Mouse (Mus musculus) kidney, postnatal 0 days (tissue): Measurements from ENCODE around the gene Rbbp5. TPM values are rescaled to one million over a fixed set of nuclear protein-coding genes. Genes with fewer than 3 reads are reported as not detected.
A peak's percentile ranks its signal among the peaks of the same experiment; 100 is the strongest.

ENCODE experiments used
- ATAC-seq: fragments of 200-750 bp; cut with Nextera tagmentation; replicated peaks from 2 replicates; pipeline ENCODE4 v1.8.0; 2017; ENCODE audit warnings: low read depth, moderate number of reproducible peaks, moderate TSS enrichment, moderate library complexity; ENCODE audit not compliant: low FRiP score
- DNase-seq: peaks from one replicate; pipeline ENCODE4 v3.0.0-alpha.2; 2016; ENCODE audit warnings: low spot score
- H3K27ac ChIP-seq: fragments of 300-500 bp; sonication (generic); 2 replicates; pipeline ENCODE4 v1.5.1; 2014; ENCODE audit warnings: mild to moderate bottlenecking
- H3K27me3 ChIP-seq: fragments of 300-500 bp; sonication (generic); 2 replicates; pipeline ENCODE4 v1.6.1; 2014; ENCODE audit warnings: low read length, mixed read lengths; ENCODE audit not compliant: insufficient read depth
- H3K36me3 ChIP-seq: fragments of 300-500 bp; sonication (generic); 2 replicates; pipeline ENCODE4 v1.6.1; 2014; ENCODE audit warnings: low read length, mixed read lengths; ENCODE audit not compliant: insufficient read depth
- H3K4me1 ChIP-seq: fragments of 300-500 bp; sonication (generic); replicated peaks from 2 replicates; pipeline ENCODE4 v1.6.1; 2014; ENCODE audit warnings: antibody characterized with exemption, low read length, mixed read lengths; ENCODE audit not compliant: insufficient read depth
- H3K4me2 ChIP-seq: fragments of 300-500 bp; sonication (generic); 2 replicates; pipeline ENCODE4 v1.6.1; 2014; ENCODE audit warnings: mild to moderate bottlenecking, low read length, moderate library complexity, mixed read lengths
- H3K4me3 ChIP-seq: fragments of 300-500 bp; sonication (generic); replicated peaks from 2 replicates; pipeline ENCODE4 v1.5.1; 2014; ENCODE audit warnings: low read depth, low read length
- H3K9ac ChIP-seq: fragments of 300-500 bp; sonication (generic); 2 replicates; pipeline ENCODE4 v1.6.1; 2014; ENCODE audit warnings: low read depth, low read length
- H3K9me3 ChIP-seq: fragments of 300-500 bp; sonication (generic); replicated peaks from 2 replicates; pipeline ENCODE4 v1.6.1; 2016; ENCODE audit warnings: low read length, inconsistent platforms, mixed read lengths
- CTCF ChIP-seq: IDR thresholded peaks from 2 replicates; pipeline ENCODE4 v1.5.1; 2016; ENCODE audit warnings: antibody characterized with exemption, low read depth, mild to moderate bottlenecking, moderate library complexity
- WGBS: fragments of 180-500 bp; shearing (Covaris S2); extraction: QIAGEN DNeasy Blood & Tissue Kit; methylation state at CpG from one replicate; pipeline ENCODE4 v1.1.7; 2014; 5-methylcytosine and 5-hydroxymethylcytosine counted together
- polyA plus RNA-seq: library from polyadenylated mRNA; unstranded; fragments of >200 nt; fragmentation: Nextera tagmentation; extraction: Ambion mirVana; gene quantifications from 2 replicates; pipeline ENCODE4 v1.2.1, GENCODE M21; 2015

The Rbbp5 gene
- polyA plus RNA-seq, 1 experiment from 2014 or later = 29.7 TPM

DNA sequence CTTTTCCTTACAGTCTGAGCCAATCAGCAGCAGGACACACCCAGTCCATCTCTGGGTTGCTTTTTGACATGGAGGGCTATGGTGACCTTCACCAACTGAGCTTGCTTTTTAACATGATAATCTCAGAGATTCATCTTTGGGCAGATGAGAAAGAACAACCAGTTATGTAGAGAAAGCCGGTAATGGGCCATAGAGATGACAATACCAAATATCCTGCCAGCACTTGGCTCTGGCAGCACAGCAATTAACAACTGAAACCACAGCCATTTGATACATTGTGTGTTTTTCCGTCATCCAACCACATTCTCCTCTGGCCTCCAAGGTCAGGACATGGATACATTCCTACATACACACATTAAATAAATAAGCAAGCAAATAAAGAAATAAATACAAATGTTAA is 6.1 kb upstream of the Rbbp5 start:
- H3K27me3 ChIP-seq = no peaks in the 10 kb centered on the region
- 78% methylated on average over 2 of the region's 2 CpGs for WGBS
- H3K4me2 ChIP-seq = no peak overlapping the region
- H3K27ac ChIP-seq = no peak overlapping the region
- 0 out of 2 replicates have a peak, but pooled peaks cover 6% of the 10 kb centered on the region for H3K36me3 ChIP-seq
- ATAC-seq = no peak
- H3K9ac ChIP-seq = no peak overlapping the region
- no peak for TF ChIP-seq CTCF
- no peak overlapping the region for H3K4me3 ChIP-seq
- DNase-seq = no peak
- H3K9me3 ChIP-seq = no peaks in the 10 kb centered on the region
- no peaks in the 10 kb centered on the region for H3K4me1 ChIP-seq

DNA sequence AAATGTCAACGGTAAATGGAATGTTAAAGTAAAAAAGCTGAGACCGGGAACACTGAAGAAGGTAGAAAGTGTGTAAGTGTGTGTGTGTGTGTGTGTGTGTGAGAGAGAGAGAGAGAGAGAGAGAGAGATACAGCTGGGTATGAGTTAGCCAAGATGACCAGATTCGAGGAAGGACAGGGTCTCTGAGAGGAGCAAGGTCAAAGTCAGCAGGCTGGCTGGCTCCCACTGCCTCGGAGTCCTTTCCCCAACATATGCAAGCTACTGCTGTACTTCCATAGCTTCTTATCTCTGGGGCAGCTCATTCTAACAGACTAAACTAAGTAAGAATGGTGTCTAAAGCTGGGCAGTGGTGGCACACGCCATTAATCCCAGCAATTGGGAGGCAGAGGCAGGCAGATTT is 5.7 kb upstream of the Rbbp5 start:
- H3K4me1 ChIP-seq = no peaks in the 10 kb centered on the region
- 0 out of 2 replicates have a peak, but pooled peaks cover 5% of the 10 kb centered on the region for H3K36me3 ChIP-seq
- no peak overlapping the region for H3K4me3 ChIP-seq
- H3K27ac ChIP-seq = no peak overlapping the region
- 95% methylated on average over 5 of the region's 5 CpGs for WGBS
- H3K9me3 ChIP-seq = no peaks in the 10 kb centered on the region
- DNase-seq (no peak), ATAC-seq (no peak)
- H3K9ac ChIP-seq = no peak overlapping the region
- no peak overlapping the region for H3K4me2 ChIP-seq
- no peaks in the 10 kb centered on the region for H3K27me3 ChIP-seq
- no peak for TF ChIP-seq CTCF

DNA sequence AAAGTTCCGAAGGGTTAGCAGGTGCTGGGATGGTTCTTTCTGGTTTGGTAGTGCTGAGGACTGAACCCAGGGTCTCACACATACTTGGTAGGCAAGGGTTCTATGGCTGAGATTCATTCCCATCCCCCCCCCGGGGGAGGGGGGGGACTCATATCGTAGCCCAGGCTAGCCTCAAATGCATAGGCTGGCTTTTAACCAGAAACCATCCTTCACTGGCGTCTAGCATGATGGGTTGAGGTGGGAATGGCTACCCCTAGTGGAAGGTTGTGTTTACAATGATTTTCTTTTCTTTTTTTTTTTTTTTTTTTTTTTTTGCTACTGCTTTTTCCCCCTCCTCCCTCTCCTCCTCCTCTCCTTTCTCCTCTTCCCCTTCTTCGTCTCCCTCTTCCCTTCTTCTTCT is 4.6 kb upstream of the Rbbp5 start:
- no peaks in the 10 kb centered on the region for H3K9me3 ChIP-seq
- no peaks in the 10 kb centered on the region for H3K36me3 ChIP-seq
- TF ChIP-seq CTCF = peak; percentile 64
- no peak overlapping the region for H3K4me3 ChIP-seq
- WGBS = 61% methylated on average over 5 of the region's 5 CpGs
- DNase-seq (peak; percentile 49), ATAC-seq (no peak)
- no peak overlapping the region for H3K27ac ChIP-seq
- no peak overlapping the region for H3K4me2 ChIP-seq
- H3K27me3 ChIP-seq = no peaks in the 10 kb centered on the region
- H3K9ac ChIP-seq = no peak overlapping the region
- no peaks in the 10 kb centered on the region for H3K4me1 ChIP-seq

- H3K27me3 ChIP-seq = no peaks in the 10 kb centered on the region
- H3K36me3 ChIP-seq = no peaks in the 10 kb centered on the region
- TF ChIP-seq CTCF = no peak
- H3K9ac ChIP-seq = no peak overlapping the region
- 83% methylated on average over 1 of the region's 1 CpGs for WGBS
- no peak overlapping the region for H3K4me2 ChIP-seq
- no peak overlapping the region for H3K27ac ChIP-seq
- DNase-seq = no peak
- no peaks in the 10 kb centered on the region for H3K9me3 ChIP-seq
- H3K4me3 ChIP-seq = no peak overlapping the region
- peaks cover 7% of the 10 kb centered on the region; the same call in 1 of the 2 replicates for H3K4me1 ChIP-seq
- no peak for ATAC-seq
Observed at GRCm38 (mm10) chr1:132474496-132474895, 2.7 kb upstream of the Rbbp5 start.

DNA sequence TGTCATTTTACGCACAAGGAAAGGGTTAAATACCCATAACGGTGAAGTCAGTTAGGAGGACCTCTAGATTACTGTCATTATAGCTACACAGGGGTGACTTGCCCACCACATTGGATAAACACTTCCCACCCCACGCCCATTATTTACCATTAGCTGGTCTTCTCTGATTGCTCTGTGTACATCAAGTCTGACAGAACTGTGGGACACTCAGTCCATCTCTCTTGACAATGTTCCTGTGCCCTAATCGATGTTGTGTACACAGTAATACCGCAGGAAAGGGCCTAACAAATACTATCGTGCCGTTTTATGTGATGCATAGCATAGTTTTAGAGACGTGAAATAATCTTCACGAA is 614 bp upstream of the Rbbp5 start:
- peak overlapping the region; percentile 83; the same call in 1 of the 2 replicates for H3K27ac ChIP-seq
- 5% methylated on average over 9 of the region's 9 CpGs for WGBS
- H3K9me3 ChIP-seq = no peaks in the 10 kb centered on the region
- H3K4me3 ChIP-seq = peak overlapping the region; percentile 95
- no peaks in the 10 kb centered on the region for H3K36me3 ChIP-seq
- no peak for TF ChIP-seq CTCF
- H3K9ac ChIP-seq = peak overlapping the region; percentile 90
- H3K4me2 ChIP-seq = peak overlapping the region; percentile 84
- H3K27me3 ChIP-seq = no peaks in the 10 kb centered on the region
- ATAC-seq = peak; percentile 39; the same call in 1 of the 2 replicates
- no peak for DNase-seq
- H3K4me1 ChIP-seq = peaks cover 7% of the 10 kb centered on the region; the same call in 1 of the 2 replicates

DNA sequence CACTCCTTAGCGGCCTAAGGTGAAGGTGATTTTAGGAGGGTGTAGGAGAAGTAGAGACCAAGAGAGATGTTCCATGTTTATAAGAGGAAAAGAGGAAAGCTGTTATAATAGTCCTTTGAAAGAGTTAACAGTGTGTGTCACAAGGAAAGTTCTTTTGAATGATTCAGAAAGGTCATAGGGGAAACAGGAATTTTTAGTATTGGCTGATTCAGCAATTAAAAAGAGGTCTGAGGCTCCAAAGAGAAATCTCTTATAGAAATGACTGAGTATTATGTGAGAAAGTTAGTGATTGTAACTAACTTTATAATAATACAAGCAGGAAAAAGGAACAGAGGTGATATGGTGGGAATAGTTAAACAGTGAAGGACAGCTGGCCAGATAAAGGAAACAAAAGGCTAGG is 2.3 kb downstream of the Rbbp5 start:
- no peak overlapping the region for H3K4me3 ChIP-seq
- H3K4me1 ChIP-seq = peaks cover 7% of the 10 kb centered on the region; the same call in 1 of the 2 replicates
- ATAC-seq = no peak
- no peak overlapping the region for H3K4me2 ChIP-seq
- no peak for DNase-seq
- H3K9ac ChIP-seq = no peak overlapping the region
- H3K36me3 ChIP-seq = no peaks in the 10 kb centered on the region
- H3K9me3 ChIP-seq = no peaks in the 10 kb centered on the region
- TF ChIP-seq CTCF = no peak
- no peaks in the 10 kb centered on the region for H3K27me3 ChIP-seq
- 85% methylated on average over 1 of the region's 1 CpGs for WGBS
- no peak overlapping the region for H3K27ac ChIP-seq

DNA sequence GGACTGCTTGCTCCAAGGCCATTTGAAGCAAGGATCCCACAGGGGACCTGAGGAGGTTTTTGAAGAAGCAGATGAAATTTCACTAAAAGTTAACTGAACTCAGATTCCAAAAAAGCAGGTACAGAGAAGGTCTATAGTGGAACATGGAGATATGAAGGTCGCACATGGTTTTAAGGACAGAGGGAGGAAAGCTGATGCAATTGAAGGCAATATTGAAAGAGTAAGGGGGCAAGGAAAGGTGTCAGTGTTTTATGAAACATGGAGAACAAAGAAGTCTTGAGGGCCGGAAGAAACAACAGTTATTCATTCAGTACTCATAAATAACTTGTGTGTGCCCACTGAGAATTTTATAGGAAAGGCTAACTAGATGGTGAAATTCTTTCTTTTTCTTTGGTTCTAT is 4.5 kb downstream of the Rbbp5 start:
- no peak overlapping the region for H3K27ac ChIP-seq
- 91% methylated on average over 2 of the region's 2 CpGs for WGBS

More for the DNA sequence above, 4.5 kb downstream of the Rbbp5 start:
- H3K9me3 ChIP-seq = no peaks in the 10 kb centered on the region
- TF ChIP-seq CTCF = no peak
- no peak overlapping the region for H3K4me3 ChIP-seq
- no peak overlapping the region for H3K4me2 ChIP-seq
- DNase-seq (no peak), ATAC-seq (no peak)
- no peaks in the 10 kb centered on the region for H3K27me3 ChIP-seq
- no peak overlapping the region for H3K9ac ChIP-seq
- H3K4me1 ChIP-seq = peaks cover 7% of the 10 kb centered on the region; the same call in 1 of the 2 replicates
- no peaks in the 10 kb centered on the region for H3K36me3 ChIP-seq
